Mouse (Mus musculus) embryonic facial prominence, embryonic 11.5 days (tissue): Measurements from ENCODE around the gene Pigyl. TPM values are rescaled to one million over a fixed set of nuclear protein-coding genes. Genes with fewer than 3 reads are reported as not detected.
"Not testable (repeated sequence)": the region's sequence is repeated elsewhere in the genome, so short reads cannot be mapped to it uniquely, and the experiment has no call there.

ENCODE experiments used
- ATAC-seq: fragments of 200-750 bp; cut with Nextera tagmentation; replicated peaks from 2 replicates; pipeline ENCODE4 v1.8.0; 2017; ENCODE audit warnings: low read depth; ENCODE audit not compliant: insufficient number of reproducible peaks, low FRiP score, low TSS enrichment
- DNase-seq: peaks from one replicate; pipeline ENCODE4 v3.0.0-alpha.2; 2015; ENCODE audit warnings: low spot score
- H3K27ac ChIP-seq: fragments of 300-500 bp; sonication (generic); replicated peaks from 2 replicates; pipeline ENCODE4 v1.5.1; 2014; ENCODE audit warnings: mild to moderate bottlenecking, low read depth, low read length, control low read depth
- H3K27me3 ChIP-seq: fragments of 300-500 bp; sonication (generic); 2 replicates; pipeline ENCODE4 v1.6.1; 2014; ENCODE audit warnings: mild to moderate bottlenecking, low read length, moderate library complexity, mixed read lengths; ENCODE audit not compliant: control insufficient read depth, insufficient read depth
- H3K36me3 ChIP-seq: fragments of 300-500 bp; sonication (generic); replicated peaks from 2 replicates; pipeline ENCODE4 v1.6.1; 2014; ENCODE audit warnings: low read depth, mild to moderate bottlenecking, low read length, moderate library complexity, mixed read lengths; ENCODE audit not compliant: control insufficient read depth, insufficient read depth
- H3K4me1 ChIP-seq: fragments of 300-500 bp; sonication (generic); 2 replicates; pipeline ENCODE4 v1.6.1; 2014; ENCODE audit warnings: low read length, mixed read lengths; ENCODE audit not compliant: control insufficient read depth, insufficient read depth
- H3K4me2 ChIP-seq: fragments of 300-500 bp; sonication (generic); 2 replicates; pipeline ENCODE4 v1.6.1; 2014; ENCODE audit warnings: low read depth, mild to moderate bottlenecking, control low read depth, low read length, moderate library complexity
- H3K4me3 ChIP-seq: fragments of 300-500 bp; sonication (generic); 2 replicates; pipeline ENCODE4 v1.5.1; 2014; ENCODE audit warnings: low read depth, low read length, control low read depth
- H3K9ac ChIP-seq: fragments of 300-500 bp; sonication (generic); replicated peaks from 2 replicates; pipeline ENCODE4 v1.6.1; 2014; ENCODE audit warnings: mild to moderate bottlenecking, control low read depth, low read length
- H3K9me3 ChIP-seq: fragments of 300-500 bp; sonication (generic); replicated peaks from 2 replicates; pipeline ENCODE4 v1.6.1; 2016; ENCODE audit warnings: mild to moderate bottlenecking, low read length, inconsistent platforms, mixed read lengths; ENCODE audit not compliant: control insufficient read depth
- WGBS: fragments of 180-500 bp; shearing (Covaris S2); extraction: QIAGEN DNeasy Blood & Tissue Kit; methylation state at CpG from one replicate; pipeline ENCODE4 v1.1.7; 2014; 5-methylcytosine and 5-hydroxymethylcytosine counted together
- polyA plus RNA-seq: library from polyadenylated mRNA; unstranded; fragments of >200 nt; fragmentation: Nextera tagmentation; extraction: Ambion mirVana; gene quantifications from 2 replicates; pipeline ENCODE4 v1.2.1, GENCODE M21; 2014

The Pigyl gene
- polyA plus RNA-seq, 1 experiment from 2014 or later = 52.7 TPM

DNA sequence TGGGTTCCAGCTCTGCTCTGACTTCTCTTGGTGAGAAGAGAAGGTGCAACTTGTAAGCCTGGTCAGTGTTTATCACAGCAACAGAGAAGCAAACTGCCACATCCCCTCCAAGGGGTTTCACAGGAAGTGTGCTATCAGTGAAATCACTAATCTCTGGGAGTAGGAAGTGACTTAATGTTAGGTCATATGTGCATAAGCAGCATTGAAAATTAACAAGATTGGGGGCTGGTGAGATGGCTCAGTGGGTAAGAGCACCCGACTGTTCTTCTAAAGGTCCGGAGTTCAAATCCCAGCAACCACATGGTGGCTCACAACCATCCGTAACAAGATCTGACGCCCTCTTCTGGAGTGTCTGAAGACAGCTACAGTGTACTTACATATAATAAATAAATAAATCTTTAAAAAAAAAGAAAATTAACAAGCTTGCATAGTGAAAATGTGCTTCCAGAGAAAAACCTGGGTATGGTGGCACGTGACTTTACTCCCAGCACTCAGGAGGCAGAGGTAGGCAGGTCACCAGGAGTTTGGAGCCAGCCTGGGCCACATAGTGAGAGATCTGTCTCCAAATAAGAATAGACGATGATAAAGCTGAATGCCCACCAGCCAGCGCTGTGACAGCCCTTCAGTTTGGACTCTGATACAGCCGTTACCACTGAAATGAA is 12.2 kb upstream of the Pigyl start:
- Histone ChIP-seq H3K27me3 (no peaks in the 10 kb centered on the region), H3K4me1 (no peaks in the 10 kb centered on the region), H3K27ac (no peak overlapping the region), H3K4me3 (no peak overlapping the region), H3K36me3 (no peaks in the 10 kb centered on the region), H3K4me2 (no peak overlapping the region), H3K9ac (no peak overlapping the region), H3K9me3 (no peaks in the 10 kb centered on the region)
- DNase-seq (no peak), ATAC-seq (no peak)
- 89% methylated on average over 6 of the region's 8 CpGs for WGBS

DNA sequence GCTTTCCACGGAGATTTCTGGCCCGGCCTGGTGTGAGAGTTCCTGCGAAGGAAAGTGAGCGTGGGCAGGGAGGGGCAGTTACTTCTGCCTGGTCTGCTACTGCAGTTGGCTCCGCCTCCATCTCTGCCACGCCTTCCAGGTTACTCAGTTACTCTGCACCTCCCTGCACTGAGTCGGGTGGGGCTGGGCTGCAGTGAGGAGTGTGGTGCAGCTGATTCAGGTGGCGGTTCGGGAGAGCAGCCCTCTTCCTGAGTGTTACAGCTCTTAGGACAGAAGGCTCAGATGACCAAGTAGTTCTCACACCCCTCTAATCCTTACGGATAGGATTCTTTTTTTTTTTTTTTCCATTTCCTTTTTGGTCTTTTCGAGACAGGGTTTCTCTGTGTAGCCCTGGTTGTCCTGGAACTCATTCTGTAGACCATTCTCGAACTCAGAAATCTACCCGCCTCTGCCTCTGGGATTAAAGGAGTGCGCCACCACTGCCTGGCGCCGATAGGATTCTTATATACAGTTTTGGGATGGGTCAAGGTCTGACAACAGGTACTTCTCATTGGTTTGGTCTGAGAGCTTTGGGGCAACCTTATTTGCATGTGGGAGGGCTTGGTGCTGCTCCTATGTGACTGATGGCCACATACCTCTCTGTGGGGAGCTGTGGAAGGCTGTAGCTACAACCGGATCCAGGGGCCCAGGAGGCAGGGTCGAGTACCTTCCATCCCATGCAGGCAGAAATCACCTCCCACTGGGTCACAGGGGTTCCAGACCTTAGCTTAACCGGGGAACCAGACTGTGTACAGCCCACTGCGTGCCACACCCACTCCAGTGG is 7.0 kb upstream of the Pigyl start:
- H3K9me3 ChIP-seq = no peaks in the 10 kb centered on the region
- no peak for ATAC-seq
- no peak overlapping the region for H3K4me2 ChIP-seq
- WGBS = 77% methylated on average over 20 of the region's 20 CpGs
- no peak overlapping the region for H3K9ac ChIP-seq
- H3K27me3 ChIP-seq = no peaks in the 10 kb centered on the region
- no peak overlapping the region for H3K4me3 ChIP-seq
- H3K36me3 ChIP-seq = no peaks in the 10 kb centered on the region
- no peak for DNase-seq
- H3K4me1 ChIP-seq = no peaks in the 10 kb centered on the region
- H3K27ac ChIP-seq = no peak overlapping the region

DNA sequence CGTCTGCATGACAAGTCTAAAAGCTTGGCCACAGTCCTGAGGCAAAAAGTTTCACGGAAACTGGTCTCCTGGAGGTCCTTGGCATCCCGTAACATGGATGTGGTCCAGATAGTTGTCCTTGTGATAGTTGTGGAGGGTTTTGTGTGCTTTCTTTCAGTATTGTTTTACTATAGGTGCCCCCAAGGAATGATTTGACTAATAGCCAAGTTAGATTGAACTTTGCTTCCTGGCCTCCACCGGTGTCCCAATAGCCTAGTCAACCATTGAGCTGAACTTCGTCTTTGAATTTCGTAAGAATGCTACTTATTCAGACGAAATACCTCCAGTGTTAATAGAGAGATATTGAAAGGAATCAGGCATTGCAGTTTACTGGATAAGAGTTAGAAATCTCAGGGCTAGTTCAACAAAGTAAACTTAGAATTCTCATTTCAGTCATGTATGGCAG is 6.4 kb upstream of the Pigyl start:
- 87% methylated on average over 7 of the region's 7 CpGs for WGBS
- H3K9ac ChIP-seq, H3K27me3 ChIP-seq, H3K9me3 ChIP-seq, H3K27ac ChIP-seq, H3K4me2 ChIP-seq, H3K4me1 ChIP-seq, H3K4me3 ChIP-seq, DNase-seq, ATAC-seq, H3K36me3 ChIP-seq: not testable (repeated sequence)

DNA sequence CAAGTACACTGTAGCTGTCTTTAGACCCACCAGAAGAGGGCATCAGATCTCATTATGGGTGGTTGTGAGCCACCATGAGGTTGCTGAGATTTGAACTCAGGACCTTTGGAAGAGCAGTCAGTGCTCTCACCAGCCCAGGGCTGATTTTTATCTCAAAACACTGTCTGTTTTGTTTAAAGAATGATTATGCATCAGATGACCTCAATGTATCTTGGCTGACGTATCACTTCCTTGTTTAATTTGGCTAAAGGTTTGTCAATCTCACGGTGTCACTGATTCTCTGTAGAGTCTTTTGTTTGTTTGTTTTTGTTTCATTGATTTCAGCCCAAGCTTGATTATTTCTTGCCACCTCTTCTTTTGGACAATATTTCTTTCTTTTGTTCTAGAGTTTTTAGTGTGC is 5.7 kb upstream of the Pigyl start:
- Histone ChIP-seq H3K4me3 (no peak overlapping the region), H3K36me3 (no peaks in the 10 kb centered on the region), H3K27ac (no peak overlapping the region), H3K9me3 (no peaks in the 10 kb centered on the region), H3K27me3 (no peaks in the 10 kb centered on the region), H3K4me2 (no peak overlapping the region), H3K4me1 (no peaks in the 10 kb centered on the region), H3K9ac (no peak overlapping the region)
- no peak for ATAC-seq
- no peak for DNase-seq
- WGBS = 83% methylated on average over 2 of the region's 2 CpGs

- DNase-seq (no peak), ATAC-seq (no peak)
- no peaks in the 10 kb centered on the region for H3K9me3 ChIP-seq
- no peak overlapping the region for H3K4me3 ChIP-seq
- no peak overlapping the region for H3K27ac ChIP-seq
- H3K4me1 ChIP-seq = peaks cover 2% of the 10 kb centered on the region; the same call in 1 of the 2 replicates
- no peaks in the 10 kb centered on the region for H3K27me3 ChIP-seq
- H3K36me3 ChIP-seq = no peaks in the 10 kb centered on the region; the same call in 1 of the 2 replicates
- H3K9ac ChIP-seq = no peak overlapping the region
- H3K4me2 ChIP-seq = no peak overlapping the region
- WGBS = 91% methylated on average over 3 of the region's 3 CpGs
Observed at GRCm38 (mm10) chr9:22153810-22154209, 2.8 kb upstream of the Pigyl start.

GRCm38 (mm10) chr9:22155614-22156013 is 1.0 kb upstream of the Pigyl start:
- peaks cover 2% of the 10 kb centered on the region; the same call in 1 of the 2 replicates for H3K4me1 ChIP-seq
- no peaks in the 10 kb centered on the region for H3K27me3 ChIP-seq
- no peak overlapping the region for H3K27ac ChIP-seq
- DNase-seq (peak; percentile 83), ATAC-seq (peak; percentile 51)
- H3K4me2 ChIP-seq = no peak overlapping the region
- H3K9ac ChIP-seq = no peak overlapping the region
- 18% methylated on average over 10 of the region's 10 CpGs for WGBS
- no peaks in the 10 kb centered on the region for H3K9me3 ChIP-seq
- no peaks in the 10 kb centered on the region; the same call in 1 of the 2 replicates for H3K36me3 ChIP-seq
- H3K4me3 ChIP-seq = no peak overlapping the region

GRCm38 (mm10) chr9:22157516-22158265 is 1.0 kb downstream of the Pigyl start:
- DNase-seq = no peak
- Histone ChIP-seq H3K4me3 (peak overlapping the region; percentile 53), H3K9ac (peak overlapping the region; percentile 81; the same call in 1 of the 2 replicates), H3K27me3 (no peaks in the 10 kb centered on the region), H3K9me3 (no peaks in the 10 kb centered on the region), H3K27ac (no peak overlapping the region), H3K4me1 (peaks cover 2% of the 10 kb centered on the region; the same call in 1 of the 2 replicates), H3K36me3 (no peaks in the 10 kb centered on the region; the same call in 1 of the 2 replicates), H3K4me2 (peak overlapping the region; percentile 76)
- ATAC-seq = no peak
- WGBS = 70% methylated on average over 34 of the region's 34 CpGs
